Mouse (Mus musculus): ENCODE measurements at regions not wholly inside any gene's neighbourhood (a gene's known extent, or its start where the extent isn't known, plus 50 kb on each side); places are given as distances from the start of the nearest gene placed in this dataset.
A peak's percentile ranks its signal among the peaks of the same experiment; 100 is the strongest.

- no peaks in the 10 kb centered on the region for H3K36me3 ChIP-seq (ENCODE audit: control insufficient read depth, insufficient read depth, low read length)
- no peak overlapping the region for H3K27ac ChIP-seq (ENCODE audit: low read depth, low read length)
- no peak overlapping the region for H3K4me2 ChIP-seq (ENCODE audit: low read depth, low read length)
- 96% methylated on average over 3 of the region's 3 CpGs for WGBS
- H3K4me1 ChIP-seq (ENCODE audit: control insufficient read depth, insufficient read depth, low read length): no peaks in the 10 kb centered on the region
- H3K27me3 ChIP-seq (ENCODE audit: control insufficient read depth, insufficient read depth, low read length): no peaks in the 10 kb centered on the region
- no peak overlapping the region for H3K4me3 ChIP-seq (ENCODE audit: low read depth, low read length)
- ATAC-seq (ENCODE audit: low read depth): no peak
- H3K9me3 ChIP-seq (ENCODE audit: control insufficient read depth, low read length): no peaks in the 10 kb centered on the region
- H3K9ac ChIP-seq (replicated peaks; ENCODE audit: low read depth, low read length): no peak overlapping the region
Observed at GRCm38 (mm10) chr4:106191843-106192242, 124.2 kb upstream of the Usp24 start.

- no peak for ATAC-seq (ENCODE audit: low read depth)
- H3K27ac ChIP-seq (ENCODE audit: low read depth, low read length): no peak overlapping the region
- H3K27me3 ChIP-seq (ENCODE audit: control insufficient read depth, insufficient read depth, low read length): no peaks in the 10 kb centered on the region
- H3K9me3 ChIP-seq (ENCODE audit: control insufficient read depth, low read length): no peaks in the 10 kb centered on the region
- no peak overlapping the region for H3K4me3 ChIP-seq (ENCODE audit: low read depth, low read length)
- WGBS: 86% methylated on average over 3 of the region's 3 CpGs
- H3K4me2 ChIP-seq (ENCODE audit: low read depth, low read length): no peak overlapping the region
- H3K36me3 ChIP-seq (ENCODE audit: control insufficient read depth, insufficient read depth, low read length): no peaks in the 10 kb centered on the region
- no peaks in the 10 kb centered on the region for H3K4me1 ChIP-seq (ENCODE audit: control insufficient read depth, insufficient read depth, low read length)
- no peak overlapping the region for H3K9ac ChIP-seq (replicated peaks; ENCODE audit: low read depth, low read length)
Observed at GRCm38 (mm10) chr4:106193204-106193945, 122.6 kb upstream of the Usp24 start.

DNA sequence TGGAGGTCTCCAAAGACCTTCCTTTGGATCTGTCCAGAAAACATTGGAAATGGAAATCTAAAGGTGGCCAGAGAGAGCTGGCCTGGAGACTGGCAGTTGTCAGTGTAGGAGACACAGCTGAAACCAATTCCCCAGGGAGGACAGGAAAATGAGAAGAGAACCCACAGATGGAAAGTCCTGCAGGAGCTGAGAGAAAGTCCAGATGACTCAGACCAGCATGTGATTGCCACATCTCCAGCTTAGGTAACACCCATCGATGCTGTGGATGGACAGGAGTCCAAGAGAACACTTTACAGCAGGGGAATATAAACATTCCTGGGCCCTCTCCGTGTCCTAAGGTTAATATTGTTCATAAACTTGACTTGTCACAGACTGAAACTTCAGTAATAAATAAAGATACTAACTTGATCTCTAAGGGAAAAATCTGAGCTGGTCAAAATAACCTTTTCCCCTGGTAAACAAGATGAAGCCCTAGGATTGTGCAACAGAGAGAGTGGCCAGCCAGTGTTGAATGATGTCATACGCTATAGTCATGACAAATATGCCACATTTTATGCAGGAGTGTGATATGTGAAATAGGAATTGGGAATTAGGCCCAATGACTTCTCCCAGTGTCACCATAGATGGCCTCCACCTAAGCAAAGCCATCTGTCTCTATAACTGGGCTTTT, 120.4 kb upstream of the Usp24 start:
- ATAC-seq (ENCODE audit: low read depth): no peak
- no peaks in the 10 kb centered on the region for H3K36me3 ChIP-seq (ENCODE audit: control insufficient read depth, insufficient read depth, low read length)
- no peaks in the 10 kb centered on the region for H3K27me3 ChIP-seq (ENCODE audit: control insufficient read depth, insufficient read depth, low read length)
- H3K27ac ChIP-seq (ENCODE audit: low read depth, low read length): no peak overlapping the region
- peaks cover 10% of the 10 kb centered on the region; the same call in 1 of the 2 replicates for H3K4me1 ChIP-seq (ENCODE audit: control insufficient read depth, insufficient read depth, low read length)
- no peak overlapping the region for H3K4me2 ChIP-seq (ENCODE audit: low read depth, low read length)
- no peak overlapping the region for H3K9ac ChIP-seq (replicated peaks; ENCODE audit: low read depth, low read length)
- 84% methylated on average over 3 of the region's 3 CpGs for WGBS
- no peaks in the 10 kb centered on the region for H3K9me3 ChIP-seq (ENCODE audit: control insufficient read depth, low read length)
- no peak overlapping the region for H3K4me3 ChIP-seq (ENCODE audit: low read depth, low read length)

GRCm38 (mm10) chr4:106199833-106200232, 116.2 kb upstream of the Usp24 start:
- ATAC-seq (ENCODE audit: low read depth): peak; percentile 41; the same call in 1 of the 2 replicates
- no peak overlapping the region for H3K27ac ChIP-seq (ENCODE audit: low read depth, low read length)
- WGBS: 9% methylated on average over 11 of the region's 11 CpGs
- H3K27me3 ChIP-seq (ENCODE audit: control insufficient read depth, insufficient read depth, low read length): no peaks in the 10 kb centered on the region
- peaks cover 15% of the 10 kb centered on the region for H3K4me1 ChIP-seq (ENCODE audit: control insufficient read depth, insufficient read depth, low read length)
- H3K4me3 ChIP-seq (ENCODE audit: low read depth, low read length): no peak overlapping the region
- no peaks in the 10 kb centered on the region for H3K9me3 ChIP-seq (ENCODE audit: control insufficient read depth, low read length)
- H3K36me3 ChIP-seq (ENCODE audit: control insufficient read depth, insufficient read depth, low read length): no peaks in the 10 kb centered on the region
- H3K4me2 ChIP-seq (ENCODE audit: low read depth, low read length): 0 out of 2 replicates have a peak overlapping the region, but pooled peaks have one; percentile 12
- no peak overlapping the region for H3K9ac ChIP-seq (replicated peaks; ENCODE audit: low read depth, low read length)

- peaks cover 15% of the 10 kb centered on the region for H3K4me1 ChIP-seq (ENCODE audit: control insufficient read depth, insufficient read depth, low read length)
- H3K9ac ChIP-seq (replicated peaks; ENCODE audit: low read depth, low read length): no peak overlapping the region
- 0 out of 2 replicates have a peak overlapping the region, but pooled peaks have one; percentile 12 for H3K4me2 ChIP-seq (ENCODE audit: low read depth, low read length)
- WGBS: 44% methylated on average over 6 of the region's 6 CpGs
- no peaks in the 10 kb centered on the region for H3K9me3 ChIP-seq (ENCODE audit: control insufficient read depth, low read length)
- no peaks in the 10 kb centered on the region for H3K27me3 ChIP-seq (ENCODE audit: control insufficient read depth, insufficient read depth, low read length)
- ATAC-seq (ENCODE audit: low read depth): peak; percentile 66; the same call in 1 of the 2 replicates
- no peak overlapping the region for H3K27ac ChIP-seq (ENCODE audit: low read depth, low read length)
- no peak overlapping the region for H3K4me3 ChIP-seq (ENCODE audit: low read depth, low read length)
- H3K36me3 ChIP-seq (ENCODE audit: control insufficient read depth, insufficient read depth, low read length): no peaks in the 10 kb centered on the region
Observed at GRCm38 (mm10) chr4:106200241-106200640, 115.8 kb upstream of the Usp24 start.

DNA sequence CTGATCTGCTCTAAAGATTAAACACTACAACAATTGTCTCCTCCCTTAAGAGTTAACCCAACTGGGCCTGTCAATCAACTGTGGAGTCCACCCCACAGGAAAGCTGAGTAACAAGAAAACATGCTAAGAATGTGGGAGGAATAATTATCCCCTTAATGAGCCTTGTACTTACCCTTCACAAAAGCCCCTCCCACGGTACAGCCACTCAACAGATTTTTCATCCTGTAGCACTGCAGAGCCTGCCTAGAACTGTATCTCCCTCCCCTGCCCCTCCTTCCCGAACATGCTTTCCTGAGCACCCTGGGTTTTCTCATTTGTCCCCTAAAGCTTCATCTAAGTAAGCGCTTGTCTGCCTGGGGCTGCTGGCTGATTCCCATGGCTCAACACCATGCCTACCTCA, 113.5 kb upstream of the Usp24 start:
- Histone ChIP-seq H3K4me2 (ENCODE audit: low read depth, low read length) (no peak overlapping the region), H3K27me3 (ENCODE audit: control insufficient read depth, insufficient read depth, low read length) (no peaks in the 10 kb centered on the region), H3K9ac (replicated peaks; ENCODE audit: low read depth, low read length) (no peak overlapping the region), H3K4me3 (ENCODE audit: low read depth, low read length) (no peak overlapping the region), H3K4me1 (ENCODE audit: control insufficient read depth, insufficient read depth, low read length) (peaks cover 15% of the 10 kb centered on the region), H3K9me3 (ENCODE audit: control insufficient read depth, low read length) (no peaks in the 10 kb centered on the region), H3K36me3 (ENCODE audit: control insufficient read depth, insufficient read depth, low read length) (no peaks in the 10 kb centered on the region), H3K27ac (ENCODE audit: low read depth, low read length) (no peak overlapping the region)
- WGBS: 58% methylated on average over 3 of the region's 3 CpGs
- no peak for ATAC-seq (ENCODE audit: low read depth)

GRCm38 (mm10) chr4:106205200-106205599, 110.8 kb upstream of the Usp24 start:
- H3K9me3 ChIP-seq (ENCODE audit: control insufficient read depth, low read length): no peaks in the 10 kb centered on the region
- H3K27ac ChIP-seq (ENCODE audit: low read depth, low read length): no peak overlapping the region
- 84% methylated on average over 2 of the region's 2 CpGs for WGBS

DNA sequence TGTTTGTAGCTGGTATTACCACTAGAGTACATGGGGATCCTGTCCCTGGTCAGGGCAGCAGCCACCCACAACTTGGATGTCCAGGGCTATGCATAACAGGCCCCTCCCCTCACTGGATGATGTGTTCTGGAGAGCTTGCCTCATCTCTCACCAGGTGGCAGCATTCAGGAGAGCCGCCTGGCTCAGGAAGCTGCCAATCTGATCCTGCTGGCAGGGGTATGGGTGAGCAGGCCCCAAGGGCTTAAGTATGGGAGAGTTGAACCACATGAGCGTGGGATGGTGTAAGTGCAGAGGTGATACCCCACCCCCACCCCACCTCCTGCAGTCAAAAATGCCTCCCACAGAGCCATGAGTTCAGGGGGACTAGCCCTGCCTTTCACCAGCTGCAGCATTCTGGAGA, 110.0 kb upstream of the Usp24 start:
- no peak overlapping the region for H3K9ac ChIP-seq (replicated peaks; ENCODE audit: low read depth, low read length)
- no peak overlapping the region for H3K4me2 ChIP-seq (ENCODE audit: low read depth, low read length)
- H3K27me3 ChIP-seq (ENCODE audit: control insufficient read depth, insufficient read depth, low read length): no peaks in the 10 kb centered on the region
- ATAC-seq (ENCODE audit: low read depth): no peak
- H3K9me3 ChIP-seq (ENCODE audit: control insufficient read depth, low read length): no peaks in the 10 kb centered on the region
- no peak overlapping the region for H3K27ac ChIP-seq (ENCODE audit: low read depth, low read length)
- WGBS: 57% methylated on average over 2 of the region's 2 CpGs
- peaks cover 2% of the 10 kb centered on the region; the same call in 1 of the 2 replicates for H3K4me1 ChIP-seq (ENCODE audit: control insufficient read depth, insufficient read depth, low read length)
- no peaks in the 10 kb centered on the region for H3K36me3 ChIP-seq (ENCODE audit: control insufficient read depth, insufficient read depth, low read length)
- no peak overlapping the region for H3K4me3 ChIP-seq (ENCODE audit: low read depth, low read length)

More at GRCm38 (mm10) chr4:106205200-106205599, 110.8 kb upstream of the Usp24 start:
- Histone ChIP-seq H3K4me2 (ENCODE audit: low read depth, low read length) (no peak overlapping the region), H3K27me3 (ENCODE audit: control insufficient read depth, insufficient read depth, low read length) (no peaks in the 10 kb centered on the region), H3K9ac (replicated peaks; ENCODE audit: low read depth, low read length) (no peak overlapping the region), H3K4me3 (ENCODE audit: low read depth, low read length) (no peak overlapping the region), H3K4me1 (ENCODE audit: control insufficient read depth, insufficient read depth, low read length) (peaks cover 8% of the 10 kb centered on the region), H3K36me3 (ENCODE audit: control insufficient read depth, insufficient read depth, low read length) (no peaks in the 10 kb centered on the region)
- no peak for ATAC-seq (ENCODE audit: low read depth)

DNA sequence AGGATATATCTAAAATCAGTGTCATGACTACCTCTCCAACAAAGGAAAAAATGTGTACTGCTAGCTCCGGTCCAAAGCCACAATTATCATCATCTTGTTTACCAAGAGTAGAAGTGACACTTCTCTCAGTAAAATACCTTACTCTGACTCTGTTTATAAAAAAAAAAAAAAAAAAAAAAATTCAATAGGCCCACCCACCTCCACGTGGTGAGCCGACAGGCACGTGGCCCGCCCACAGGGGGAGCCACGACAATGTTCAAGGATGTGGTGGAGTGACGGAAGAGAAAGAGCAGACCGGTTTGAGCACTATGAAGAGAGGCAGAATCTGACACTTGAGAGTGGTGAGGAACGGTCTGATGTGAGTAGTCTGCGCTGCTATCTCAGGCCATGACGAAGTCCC, 106.5 kb upstream of the Usp24 start:
- no peaks in the 10 kb centered on the region for H3K27me3 ChIP-seq (ENCODE audit: control insufficient read depth, insufficient read depth, low read length)
- WGBS: 84% methylated on average over 11 of the region's 11 CpGs
- no peak overlapping the region for H3K4me2 ChIP-seq (ENCODE audit: low read depth, low read length)
- H3K9me3 ChIP-seq (ENCODE audit: control insufficient read depth, low read length): no peaks in the 10 kb centered on the region
- H3K27ac ChIP-seq (ENCODE audit: low read depth, low read length): no peak overlapping the region
- no peak for ATAC-seq (ENCODE audit: low read depth)
- H3K4me3 ChIP-seq (ENCODE audit: low read depth, low read length): no peak overlapping the region
- H3K9ac ChIP-seq (replicated peaks; ENCODE audit: low read depth, low read length): no peak overlapping the region
- no peaks in the 10 kb centered on the region for H3K4me1 ChIP-seq (ENCODE audit: control insufficient read depth, insufficient read depth, low read length)
- H3K36me3 ChIP-seq (ENCODE audit: control insufficient read depth, insufficient read depth, low read length): no peaks in the 10 kb centered on the region

All from neural tube, embryonic 14.5 days (tissue).